Mouse (Mus musculus): Measurements from ENCODE around the gene T2. TPM values are rescaled to one million over a fixed set of nuclear protein-coding genes. Genes with fewer than 3 reads are reported as not detected.

The T2 gene
- polyA plus RNA-seq, 1 experiment: not detected

GRCm38 (mm10) chr17:8429436-8429835 is 73.6 kb downstream of the T2 start:
- Histone ChIP-seq H3K4me1 (ENCODE audit: control insufficient read depth, insufficient read depth, insufficient read length) (no peaks in the 10 kb centered on the region), H3K36me3 (ENCODE audit: control insufficient read depth, insufficient read depth, low read length) (no peaks in the 10 kb centered on the region), H3K4me3 (ENCODE audit: extremely low read depth, insufficient read depth, insufficient read length) (no peak overlapping the region), H3K27me3 (ENCODE audit: control insufficient read depth, insufficient read depth, low read length) (peaks cover 18% of the 10 kb centered on the region), H3K27ac (ENCODE audit: insufficient read depth, low read length) (no peak overlapping the region)
- TF ChIP-seq POLR2A (IDR thresholded peaks at IDR 0.05; ENCODE audit: low read depth, low read length): no peak
- TF ChIP-seq CTCF (IDR thresholded peaks at IDR 0.05; ENCODE audit: extremely low read depth, insufficient read depth, insufficient read length, insufficient replicate concordance): no peak
- WGBS: 5% methylated on average over 16 of the region's 16 CpGs
- no peak for DNase-seq (ENCODE audit: low read depth in 1 of 2, low spot score in 2 of 2)

- WGBS: 16% methylated on average over 5 of the region's 5 CpGs
- no peak for DNase-seq (ENCODE audit: low read depth in 1 of 2, low spot score in 2 of 2)
- no peak overlapping the region for H3K4me3 ChIP-seq (ENCODE audit: extremely low read depth, insufficient read depth, insufficient read length)
- peaks cover 18% of the 10 kb centered on the region for H3K27me3 ChIP-seq (ENCODE audit: control insufficient read depth, insufficient read depth, low read length)
- no peaks in the 10 kb centered on the region for H3K4me1 ChIP-seq (ENCODE audit: control insufficient read depth, insufficient read depth, insufficient read length)
- H3K27ac ChIP-seq (ENCODE audit: insufficient read depth, low read length): no peak overlapping the region
- no peak for TF ChIP-seq CTCF (IDR thresholded peaks at IDR 0.05; ENCODE audit: extremely low read depth, insufficient read depth, insufficient read length, insufficient replicate concordance)
- TF ChIP-seq POLR2A (IDR thresholded peaks at IDR 0.05; ENCODE audit: low read depth, low read length): no peak
- no peaks in the 10 kb centered on the region for H3K36me3 ChIP-seq (ENCODE audit: control insufficient read depth, insufficient read depth, low read length)
These were observed 74.1 kb downstream of the T2 start for GRCm38 (mm10) chr17:8429896-8430295.

GRCm38 (mm10) chr17:8432179-8432800 is 76.5 kb downstream of the T2 start:
- Histone ChIP-seq H3K27ac (ENCODE audit: insufficient read depth, low read length) (no peak overlapping the region), H3K4me3 (ENCODE audit: extremely low read depth, insufficient read depth, insufficient read length) (no peak overlapping the region), H3K36me3 (ENCODE audit: control insufficient read depth, insufficient read depth, low read length) (no peaks in the 10 kb centered on the region), H3K4me1 (ENCODE audit: control insufficient read depth, insufficient read depth, insufficient read length) (no peaks in the 10 kb centered on the region), H3K27me3 (ENCODE audit: control insufficient read depth, insufficient read depth, low read length) (peaks cover 18% of the 10 kb centered on the region)
- no peak for DNase-seq (ENCODE audit: low read depth in 1 of 2, low spot score in 2 of 2)
- WGBS: 10% methylated on average over 17 of the region's 17 CpGs
- no peak for TF ChIP-seq POLR2A (IDR thresholded peaks at IDR 0.05; ENCODE audit: low read depth, low read length)
- TF ChIP-seq CTCF (IDR thresholded peaks at IDR 0.05; ENCODE audit: extremely low read depth, insufficient read depth, insufficient read length, insufficient replicate concordance): no peak

- WGBS: 6% methylated on average over 52 of the region's 52 CpGs
- TF ChIP-seq POLR2A (IDR thresholded peaks at IDR 0.05; ENCODE audit: low read depth, low read length) (no peak), CTCF (IDR thresholded peaks at IDR 0.05; ENCODE audit: extremely low read depth, insufficient read depth, insufficient read length, insufficient replicate concordance) (no peak)
- H3K36me3 ChIP-seq (ENCODE audit: control insufficient read depth, insufficient read depth, low read length): no peaks in the 10 kb centered on the region
- DNase-seq (ENCODE audit: low read depth in 1 of 2, low spot score in 2 of 2): no peak
- H3K4me1 ChIP-seq (ENCODE audit: control insufficient read depth, insufficient read depth, insufficient read length): no peaks in the 10 kb centered on the region
- no peak overlapping the region for H3K4me3 ChIP-seq (ENCODE audit: extremely low read depth, insufficient read depth, insufficient read length)
- H3K27ac ChIP-seq (ENCODE audit: insufficient read depth, low read length): no peak overlapping the region
- peaks cover 18% of the 10 kb centered on the region for H3K27me3 ChIP-seq (ENCODE audit: control insufficient read depth, insufficient read depth, low read length)
These were observed 77.6 kb downstream of the T2 start for GRCm38 (mm10) chr17:8433121-8433977.

- no peak within 1 kb of the TSS for H3K4me3 ChIP-seq (ENCODE audit: extremely low read depth, insufficient read depth, insufficient read length)
- no peak for TF ChIP-seq POLR2A (IDR thresholded peaks at IDR 0.05; ENCODE audit: low read depth, low read length)
- no peak for TF ChIP-seq CTCF (IDR thresholded peaks at IDR 0.05; ENCODE audit: extremely low read depth, insufficient read depth, insufficient read length, insufficient replicate concordance)
- no peaks in the 10 kb centered on the region for H3K4me1 ChIP-seq (ENCODE audit: control insufficient read depth, insufficient read depth, insufficient read length)
- WGBS: 7% methylated on average over 63 of the region's 65 CpGs
- no peak within 1 kb of the TSS for H3K27ac ChIP-seq (ENCODE audit: insufficient read depth, low read length)
- peaks cover 16% of the 10 kb centered on the region for H3K27me3 ChIP-seq (ENCODE audit: control insufficient read depth, insufficient read depth, low read length)
- H3K36me3 ChIP-seq (ENCODE audit: control insufficient read depth, insufficient read depth, low read length): no peaks in the 10 kb centered on the region
- no peak for DNase-seq (ENCODE audit: low read depth in 1 of 2, low spot score in 2 of 2)
These were observed 78.5 kb downstream of the T2 start, which contains the start of gene T for GRCm38 (mm10) chr17:8433978-8434960. Gene T (plus strand): TSS chr17:8434423.

GRCm38 (mm10) chr17:8436184-8436583 is 80.4 kb downstream of the T2 start:
- 14% methylated on average over 7 of the region's 7 CpGs for WGBS
- Histone ChIP-seq H3K4me3 (ENCODE audit: extremely low read depth, insufficient read depth, insufficient read length) (no peak overlapping the region), H3K4me1 (ENCODE audit: control insufficient read depth, insufficient read depth, insufficient read length) (no peaks in the 10 kb centered on the region), H3K27me3 (ENCODE audit: control insufficient read depth, insufficient read depth, low read length) (peaks cover 14% of the 10 kb centered on the region), H3K27ac (ENCODE audit: insufficient read depth, low read length) (no peak overlapping the region), H3K36me3 (ENCODE audit: control insufficient read depth, insufficient read depth, low read length) (no peaks in the 10 kb centered on the region)
- no peak for DNase-seq (ENCODE audit: low read depth in 1 of 2, low spot score in 2 of 2)
- TF ChIP-seq CTCF (IDR thresholded peaks at IDR 0.05; ENCODE audit: extremely low read depth, insufficient read depth, insufficient read length, insufficient replicate concordance) (no peak), POLR2A (IDR thresholded peaks at IDR 0.05; ENCODE audit: low read depth, low read length) (no peak)
